Mouse (Mus musculus): ENCODE data around the gene Kcnq1. TPM values are rescaled to one million over a fixed set of nuclear protein-coding genes. Genes with fewer than 3 reads are reported as not detected.
A peak's percentile ranks its signal among the peaks of the same experiment; 100 is the strongest.

Gene Kcnq1
- polyA plus RNA-seq, 2 experiments = 1.5 to 1.7 TPM

GRCm38 (mm10) chr7:143469946-143470345, 363.8 kb downstream of the Kcnq1 start:
- 11% methylated on average over 8 of the region's 8 CpGs for WGBS
- H3K36me3 ChIP-seq (ENCODE audit: control insufficient read depth, insufficient read depth, low read length) = no peaks in the 10 kb centered on the region
- H3K4me2 ChIP-seq (replicated peaks; ENCODE audit: low read depth, low read length, severe bottlenecking) = no peak overlapping the region
- peak; percentile 77 for DNase-seq (ENCODE audit: low spot score)
- TF ChIP-seq POLR2A (IDR thresholded peaks at IDR 0.05; ENCODE audit: borderline replicate concordance, extremely low read depth, insufficient read depth, insufficient read length) = no peak
- H3K9ac ChIP-seq (ENCODE audit: low read depth, low read length, severe bottlenecking) = no peak overlapping the region
- peaks cover 15% of the 10 kb centered on the region; the same call in 1 of the 2 replicates for H3K4me1 ChIP-seq (ENCODE audit: control insufficient read depth, insufficient read depth, low read length)
- no peaks in the 10 kb centered on the region for H3K27me3 ChIP-seq (ENCODE audit: control insufficient read depth, insufficient read depth, low read length)
- ATAC-seq (ENCODE audit: low FRiP score, low read depth) = peak; percentile 39; the same call in 1 of the 2 replicates
- no peak overlapping the region for H3K4me3 ChIP-seq (replicated peaks; ENCODE audit: low read length)
- no peaks in the 10 kb centered on the region for H3K9me3 ChIP-seq (ENCODE audit: control insufficient read depth, low read length)
- no peak overlapping the region for H3K27ac ChIP-seq (replicated peaks; ENCODE audit: low read depth, low read length)

- no peak for ATAC-seq (ENCODE audit: low FRiP score, low read depth)
- peak; percentile 30 for DNase-seq (ENCODE audit: low spot score)
- no peak within 1 kb of the TSS; the same call in 1 of the 2 replicates for H3K4me3 ChIP-seq (replicated peaks; ENCODE audit: low read length)
Measured at GRCm38 (mm10) chr7:143473347-143474101, 367.4 kb downstream of the Kcnq1 start, which contains the start of gene Slc22a18. Slc22a18 (plus strand) TSS chr7:143473736.

DNA sequence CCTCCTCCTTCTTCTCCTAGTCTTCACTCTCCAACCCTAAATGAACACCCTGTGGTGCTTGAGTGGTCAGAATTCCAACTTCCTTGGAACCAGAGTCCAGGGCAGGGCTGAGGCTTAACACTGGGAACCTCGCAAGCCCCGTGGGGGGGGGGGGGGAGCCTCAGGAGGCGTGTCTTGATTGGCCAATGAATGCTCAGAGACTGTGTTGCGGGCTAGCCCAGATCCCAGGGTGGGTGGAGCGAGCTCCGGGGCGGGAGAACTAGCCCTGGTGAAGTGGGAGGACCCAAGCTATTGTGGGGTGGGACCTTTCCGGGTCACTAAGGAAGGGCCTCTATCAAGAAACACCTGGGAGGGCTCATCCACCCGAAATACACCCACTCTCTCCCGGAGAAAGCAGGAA, 368.6 kb downstream of the Kcnq1 start:
- no peak overlapping the region for H3K27ac ChIP-seq (replicated peaks; ENCODE audit: low read depth, low read length)
- WGBS = 23% methylated on average over 10 of the region's 10 CpGs
- no peak overlapping the region for H3K4me3 ChIP-seq (replicated peaks; ENCODE audit: low read length)
- no peak for ATAC-seq (ENCODE audit: low FRiP score, low read depth)
- no peak overlapping the region for H3K4me2 ChIP-seq (replicated peaks; ENCODE audit: low read depth, low read length, severe bottlenecking)
- H3K4me1 ChIP-seq (ENCODE audit: control insufficient read depth, insufficient read depth, low read length) = no peaks in the 10 kb centered on the region
- H3K9me3 ChIP-seq (ENCODE audit: control insufficient read depth, low read length) = no peaks in the 10 kb centered on the region
- H3K36me3 ChIP-seq (ENCODE audit: control insufficient read depth, insufficient read depth, low read length) = no peaks in the 10 kb centered on the region
- no peak for TF ChIP-seq POLR2A (IDR thresholded peaks at IDR 0.05; ENCODE audit: borderline replicate concordance, extremely low read depth, insufficient read depth, insufficient read length)
- DNase-seq (ENCODE audit: low spot score) = no peak
- no peaks in the 10 kb centered on the region for H3K27me3 ChIP-seq (ENCODE audit: control insufficient read depth, insufficient read depth, low read length)
- no peak overlapping the region for H3K9ac ChIP-seq (ENCODE audit: low read depth, low read length, severe bottlenecking)

More at GRCm38 (mm10) chr7:143473347-143474101, 367.4 kb downstream of the Kcnq1 start, which contains the start of gene Slc22a18:
- Histone ChIP-seq H3K36me3 (ENCODE audit: control insufficient read depth, insufficient read depth, low read length) (no peaks in the 10 kb centered on the region), H3K9ac (ENCODE audit: low read depth, low read length, severe bottlenecking) (no peak within 1 kb of the TSS), H3K27ac (replicated peaks; ENCODE audit: low read depth, low read length) (no peak within 1 kb of the TSS), H3K27me3 (ENCODE audit: control insufficient read depth, insufficient read depth, low read length) (no peaks in the 10 kb centered on the region), H3K9me3 (ENCODE audit: control insufficient read depth, low read length) (no peaks in the 10 kb centered on the region), H3K4me2 (replicated peaks; ENCODE audit: low read depth, low read length, severe bottlenecking) (peak within 1 kb of the TSS; percentile 17), H3K4me1 (ENCODE audit: control insufficient read depth, insufficient read depth, low read length) (no peaks in the 10 kb centered on the region)
- no peak for TF ChIP-seq POLR2A (IDR thresholded peaks at IDR 0.05; ENCODE audit: borderline replicate concordance, extremely low read depth, insufficient read depth, insufficient read length)
- 20% methylated on average over 4 of the region's 4 CpGs for WGBS

DNA sequence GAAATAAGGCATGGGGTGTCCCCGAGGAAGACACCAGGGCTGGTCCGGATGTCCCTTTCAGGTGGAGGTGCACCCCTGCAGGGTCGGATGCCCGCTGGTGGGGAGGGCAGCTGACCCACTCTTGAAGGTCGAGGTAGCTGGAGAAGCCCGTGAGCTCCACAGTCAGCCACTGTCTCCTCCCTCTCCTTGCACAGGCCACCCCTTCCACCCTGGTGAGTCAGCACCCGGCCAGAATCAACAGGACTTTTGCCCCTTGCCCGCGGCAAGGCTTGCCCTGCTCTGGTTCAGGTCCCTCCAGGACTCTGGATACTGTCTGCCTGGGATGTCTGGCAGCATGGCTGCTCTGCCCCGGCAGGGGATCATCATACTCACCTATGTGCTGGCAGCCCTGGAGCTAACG, 369.7 kb downstream of the Kcnq1 start:
- no peak overlapping the region for H3K4me2 ChIP-seq (replicated peaks; ENCODE audit: low read depth, low read length, severe bottlenecking)
- H3K36me3 ChIP-seq (ENCODE audit: control insufficient read depth, insufficient read depth, low read length) = no peaks in the 10 kb centered on the region
- DNase-seq (ENCODE audit: low spot score) = no peak
- 73% methylated on average over 10 of the region's 11 CpGs for WGBS
- no peaks in the 10 kb centered on the region for H3K9me3 ChIP-seq (ENCODE audit: control insufficient read depth, low read length)
- H3K27me3 ChIP-seq (ENCODE audit: control insufficient read depth, insufficient read depth, low read length) = no peaks in the 10 kb centered on the region
- no peak overlapping the region for H3K4me3 ChIP-seq (replicated peaks; ENCODE audit: low read length)
- no peak overlapping the region for H3K27ac ChIP-seq (replicated peaks; ENCODE audit: low read depth, low read length)
- no peak for ATAC-seq (ENCODE audit: low FRiP score, low read depth)
- no peak for TF ChIP-seq POLR2A (IDR thresholded peaks at IDR 0.05; ENCODE audit: borderline replicate concordance, extremely low read depth, insufficient read depth, insufficient read length)
- no peaks in the 10 kb centered on the region for H3K4me1 ChIP-seq (ENCODE audit: control insufficient read depth, insufficient read depth, low read length)
- H3K9ac ChIP-seq (ENCODE audit: low read depth, low read length, severe bottlenecking) = no peak overlapping the region

Other genes starting within 250 kb of the Kcnq1 start
- 0.18 and 0.26 TPM in 2 replicates for gene Th, start 175.2 kb upstream of the Kcnq1 start, polyA plus RNA-seq (2012; rRNA removed)
- gene Th, start 175.2 kb upstream of the Kcnq1 start, polyA plus RNA-seq (2014; fragmentation: Nextera tagmentation; extraction: Ambion mirVana) = 0.14 and 0.40 TPM in 2 replicates
- gene Ascl2, start 137.1 kb upstream of the Kcnq1 start, polyA plus RNA-seq (2012; rRNA removed) = 1.9 and 3.5 TPM in 2 replicates
- 1.1 and 1.5 TPM in 2 replicates for gene Ascl2, start 137.1 kb upstream of the Kcnq1 start, polyA plus RNA-seq (2014; fragmentation: Nextera tagmentation; extraction: Ambion mirVana)
- gene Tspan32, start 101.3 kb upstream of the Kcnq1 start, polyA plus RNA-seq (2012; rRNA removed) = 5.1 and 5.5 TPM in 2 replicates
- 6.0 and 7.3 TPM in 2 replicates for gene Tspan32, start 101.3 kb upstream of the Kcnq1 start, polyA plus RNA-seq (2014; fragmentation: Nextera tagmentation; extraction: Ambion mirVana)
- 456 and 528 TPM in 2 replicates for gene Cd81, start 53.6 kb upstream of the Kcnq1 start, polyA plus RNA-seq (2012; rRNA removed)
- 658 and 696 TPM in 2 replicates for gene Cd81, start 53.6 kb upstream of the Kcnq1 start, polyA plus RNA-seq (2014; fragmentation: Nextera tagmentation; extraction: Ambion mirVana)
- gene Tssc4, start 37.1 kb upstream of the Kcnq1 start, polyA plus RNA-seq (2012; rRNA removed) = 130 and 174 TPM in 2 replicates
- 65.0 and 67.0 TPM in 2 replicates for gene Tssc4, start 37.1 kb upstream of the Kcnq1 start, polyA plus RNA-seq (2014; fragmentation: Nextera tagmentation; extraction: Ambion mirVana)
- 63.4 and 71.2 TPM in 2 replicates for gene Trpm5, start 11.7 kb upstream of the Kcnq1 start, polyA plus RNA-seq (2012; rRNA removed)
- 24.1 and 24.2 TPM in 2 replicates for gene Trpm5, start 11.7 kb upstream of the Kcnq1 start, polyA plus RNA-seq (2014; fragmentation: Nextera tagmentation; extraction: Ambion mirVana)